Mouse (Mus musculus) spleen, postnatal 4 days (tissue): ENCODE results near the gene Casz1.

Source experiments
- DNase-seq, 2 experiments: peaks; one replicate each; pipeline ENCODE4 v3.0.0; 2022; ENCODE audit warnings: low spot score in 2 of 2

The Casz1 gene

DNA sequence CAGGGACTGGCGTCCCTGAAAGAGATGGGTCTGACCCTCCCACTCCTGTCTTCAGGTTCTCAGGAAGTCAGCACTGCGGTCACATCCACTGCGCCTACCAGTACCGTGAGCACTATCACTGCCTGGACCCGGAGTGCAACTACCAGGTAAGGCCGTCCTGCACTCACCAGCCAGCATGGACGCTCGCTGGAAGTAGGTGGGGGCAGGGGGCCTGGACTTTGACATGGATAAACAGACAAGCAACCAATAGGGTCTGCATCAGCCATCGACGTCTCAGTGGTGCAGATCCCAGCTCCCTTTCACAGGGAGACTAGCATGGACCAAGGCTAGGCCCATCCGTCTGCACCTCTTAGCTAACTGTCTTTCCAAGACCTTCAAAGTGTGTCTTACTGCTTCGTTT, 131.9 kb downstream of the Casz1 start:
- DNase-seq, result no peak

DNA sequence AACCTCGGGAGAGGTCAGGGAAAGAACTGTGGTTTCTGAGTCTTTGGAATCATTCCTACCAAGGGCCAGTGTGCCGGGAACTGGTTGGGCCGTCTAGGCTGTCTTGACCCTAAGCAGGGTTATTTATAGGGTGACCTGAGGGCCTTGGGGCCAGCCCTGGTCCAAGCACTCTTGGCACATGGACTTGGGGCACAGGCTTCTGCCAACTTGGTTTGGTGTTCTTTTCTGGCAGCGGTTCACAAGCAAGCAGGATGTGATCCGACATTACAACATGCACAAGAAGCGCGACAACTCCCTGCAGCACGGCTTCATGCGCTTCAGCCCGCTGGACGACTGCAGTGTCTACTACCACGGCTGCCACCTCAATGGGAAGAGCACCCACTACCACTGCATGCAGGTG, 132.5 kb downstream of the Casz1 start:
- no peak for DNase-seq

DNA sequence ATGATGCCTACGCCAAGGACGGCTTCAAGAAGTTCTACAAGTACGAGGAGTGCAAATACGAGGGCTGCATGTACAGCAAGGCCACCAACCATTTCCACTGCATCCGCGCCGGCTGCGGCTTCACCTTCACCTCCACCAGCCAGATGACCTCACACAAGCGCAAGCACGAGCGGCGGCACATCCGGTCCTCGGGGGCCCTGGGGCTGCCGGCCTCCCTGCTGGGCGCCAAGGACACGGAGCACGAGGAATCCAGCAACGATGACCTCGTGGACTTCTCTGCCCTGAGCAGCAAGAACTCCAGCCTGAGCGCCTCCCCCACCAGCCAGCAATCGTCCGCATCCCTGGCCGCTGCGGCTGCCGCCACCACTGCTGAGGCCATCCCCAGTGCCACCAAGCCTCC, 134.3 kb downstream of the Casz1 start:
- DNase-seq, result no peak

DNA sequence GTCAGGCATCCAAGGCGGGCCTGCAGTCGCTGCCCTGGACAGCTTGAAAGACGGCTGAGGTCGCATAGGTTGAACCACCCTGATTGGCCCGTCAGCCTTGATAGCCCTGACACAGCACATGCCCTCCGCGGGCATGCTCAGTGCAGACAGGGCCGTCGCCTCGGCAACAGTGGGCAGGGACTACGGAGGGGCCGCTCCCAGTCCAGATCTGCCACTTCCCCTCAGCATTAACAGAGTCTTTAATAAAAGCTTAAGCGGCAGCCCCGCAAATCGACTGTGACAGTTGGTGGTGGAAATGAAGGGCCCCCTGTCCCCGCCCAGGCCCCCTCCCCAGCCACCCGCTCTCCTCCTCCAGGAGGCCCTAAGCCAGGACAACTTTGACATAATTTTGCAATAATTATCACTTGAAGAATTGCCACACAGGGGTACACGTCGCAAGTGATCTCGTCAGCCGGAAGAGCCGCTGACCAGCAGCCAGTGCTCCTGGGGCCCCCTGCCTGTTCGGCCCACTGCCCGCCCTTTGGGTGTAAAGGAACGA, 136.5 kb downstream of the Casz1 start:
- peak; percentile 69 to 83 for DNase-seq

DNA sequence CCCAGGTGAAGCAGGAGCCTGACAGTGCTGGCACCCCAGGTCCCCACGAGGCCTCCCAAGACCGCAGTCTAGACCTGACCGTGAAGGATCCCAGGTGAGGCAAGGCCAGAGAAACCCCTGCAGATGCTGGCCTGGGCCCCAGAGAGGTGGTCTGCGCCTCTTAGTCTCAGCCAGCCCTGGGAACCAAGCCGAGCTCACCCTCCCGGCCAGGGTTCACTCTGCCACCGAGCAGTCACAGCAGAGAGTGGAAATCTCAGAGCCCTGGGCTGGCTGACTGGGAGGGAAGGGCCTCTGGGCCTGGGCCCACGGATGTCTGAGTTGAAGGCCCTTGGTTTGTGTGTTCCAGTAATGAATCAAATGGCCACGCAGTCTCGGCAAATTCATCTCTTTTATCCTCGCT, 137.1 kb downstream of the Casz1 start:
- no peak for DNase-seq

DNA sequence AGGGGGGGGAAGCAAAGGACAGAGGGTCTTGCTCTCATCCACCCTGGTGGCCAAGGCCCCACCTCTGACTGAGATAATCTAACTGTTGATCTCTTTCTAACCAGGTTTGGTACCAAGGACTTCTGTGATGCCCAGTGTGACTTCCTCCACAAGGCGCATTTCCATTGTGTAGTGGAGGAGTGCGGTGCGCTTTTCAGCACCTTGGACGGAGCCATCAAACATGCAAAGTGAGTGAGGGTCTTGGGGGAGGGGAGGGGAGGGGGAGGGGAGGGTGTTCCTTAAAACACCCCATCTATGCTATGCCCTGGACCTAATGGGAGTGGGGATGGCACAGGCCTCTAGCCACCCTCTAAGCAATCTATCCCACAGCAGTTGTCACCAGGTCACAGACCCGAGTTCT, 138.9 kb downstream of the Casz1 start:
- no peak for DNase-seq

DNA sequence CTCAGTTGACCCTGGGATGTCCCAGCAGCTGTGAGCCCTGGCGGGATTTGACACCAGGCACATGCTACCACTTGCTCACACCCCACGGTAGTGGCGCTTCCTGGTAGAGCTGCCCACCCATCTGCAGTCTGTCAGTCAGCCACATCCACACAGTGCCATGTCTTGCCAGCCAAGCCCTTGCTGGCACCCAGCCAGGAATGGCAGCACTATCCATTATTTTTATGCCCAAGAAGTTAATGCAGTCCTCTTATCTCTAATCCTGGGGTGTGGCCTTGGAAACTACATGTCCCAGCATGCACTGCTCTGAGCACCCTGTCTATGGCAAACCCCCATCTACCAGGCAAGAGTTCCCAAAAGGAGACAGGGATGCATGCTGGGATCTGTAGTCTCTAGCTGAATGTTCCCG, 141.2 kb downstream of the Casz1 start:
- no peak for DNase-seq

DNA sequence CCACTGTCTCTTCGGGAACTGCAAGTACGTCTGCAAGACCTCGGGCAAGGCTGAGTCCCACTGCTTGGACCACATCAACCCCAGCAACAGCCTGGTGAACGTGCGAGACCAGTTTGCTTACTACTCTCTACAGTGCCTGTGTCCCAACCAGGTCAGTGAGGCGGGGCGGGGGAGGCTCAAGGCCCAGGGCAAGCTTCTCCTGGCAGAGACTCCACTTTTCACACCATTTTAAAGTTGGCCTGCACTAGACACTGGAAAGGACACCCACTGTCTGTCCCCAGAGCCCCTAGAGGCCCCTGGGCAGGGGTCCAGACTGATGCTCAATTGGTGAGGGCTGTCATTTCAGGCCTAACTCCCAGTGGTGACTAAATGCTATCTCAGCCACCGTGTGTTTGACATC, 141.8 kb downstream of the Casz1 start:
- no peak for DNase-seq

DNA sequence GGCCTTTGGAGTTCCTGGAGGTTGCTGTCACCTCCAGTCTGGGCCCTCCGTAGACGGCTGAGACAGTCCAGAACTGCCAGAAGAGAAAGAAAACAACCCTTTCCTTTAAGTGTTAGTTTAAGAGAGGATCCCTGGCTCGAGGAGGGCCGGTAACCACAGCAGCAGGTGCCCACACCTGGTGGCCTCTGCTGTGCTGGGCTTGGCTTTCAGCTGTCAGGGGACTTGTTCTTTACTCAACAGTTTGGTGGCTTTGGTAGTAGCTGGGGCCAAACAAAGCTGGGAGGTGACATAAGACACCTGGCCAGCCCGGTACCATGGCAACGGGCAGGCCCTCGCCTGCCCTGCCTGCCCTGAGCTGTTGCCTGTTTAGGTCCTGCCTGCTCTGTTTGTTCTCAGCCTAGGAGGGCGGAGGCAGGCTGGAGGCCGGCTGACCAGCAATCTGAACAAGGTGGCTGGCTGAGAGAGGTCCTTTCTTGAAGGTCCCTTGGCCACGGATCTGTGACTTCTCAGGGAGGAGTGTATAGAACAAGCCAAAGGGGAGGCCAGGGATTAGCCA, 143.7 kb downstream of the Casz1 start:
- DNase-seq, result no peak

DNA sequence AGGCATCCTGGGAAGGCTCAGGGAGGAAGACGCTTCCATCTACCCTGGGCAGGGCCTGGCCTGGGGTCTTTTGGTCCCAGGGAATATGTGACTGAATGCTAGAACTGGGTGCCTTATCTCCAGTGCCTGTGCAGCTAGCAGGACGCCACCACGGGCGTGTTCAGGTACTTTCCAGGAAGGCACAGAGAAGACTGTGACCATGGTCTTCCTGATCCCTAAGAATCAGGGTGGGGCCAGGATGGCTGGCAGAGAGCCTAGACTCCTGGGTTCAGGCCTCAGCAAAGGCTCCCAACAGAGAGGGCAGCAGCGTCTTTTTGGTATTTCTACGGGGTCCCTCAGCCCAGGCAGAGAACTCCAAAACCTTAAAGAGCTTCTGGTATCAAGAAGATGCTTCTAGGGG, 146.3 kb downstream of the Casz1 start:
- no peak for DNase-seq

DNA sequence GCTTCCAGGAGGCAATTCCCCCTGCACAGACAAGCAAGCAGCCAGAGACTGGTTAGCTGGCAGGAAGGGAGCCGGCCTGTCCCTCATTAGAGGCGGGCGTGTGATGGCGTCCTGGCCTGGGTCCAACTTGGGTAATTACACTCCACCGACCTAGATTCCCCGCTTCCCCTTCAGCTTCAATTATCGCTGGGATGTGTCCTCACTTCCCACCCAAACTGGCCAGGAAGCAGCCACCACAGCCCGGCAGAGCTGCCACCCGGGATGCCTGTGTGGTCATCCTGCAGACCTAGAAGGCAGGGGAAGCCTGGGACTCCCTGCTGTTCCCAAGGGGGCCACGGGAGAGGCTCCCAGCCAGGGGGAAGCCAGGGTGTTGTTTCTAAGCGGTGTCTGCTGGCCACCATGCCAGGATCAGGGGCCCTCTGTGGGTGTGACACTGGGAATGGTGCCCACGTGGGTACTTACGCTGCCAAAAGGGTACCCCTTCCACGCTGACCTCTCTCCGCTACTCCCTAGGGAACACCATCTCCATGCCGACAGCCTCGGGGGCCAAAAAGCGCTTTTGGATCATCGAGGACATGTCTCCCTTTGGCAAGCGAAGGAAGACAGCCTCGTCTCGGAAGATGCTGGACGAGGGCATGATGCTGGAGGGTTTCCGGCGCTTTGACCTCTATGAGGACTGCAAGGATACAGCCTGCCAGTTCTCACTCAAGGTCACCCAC, 146.9 kb downstream of the Casz1 start:
- DNase-seq, result no peak

DNA sequence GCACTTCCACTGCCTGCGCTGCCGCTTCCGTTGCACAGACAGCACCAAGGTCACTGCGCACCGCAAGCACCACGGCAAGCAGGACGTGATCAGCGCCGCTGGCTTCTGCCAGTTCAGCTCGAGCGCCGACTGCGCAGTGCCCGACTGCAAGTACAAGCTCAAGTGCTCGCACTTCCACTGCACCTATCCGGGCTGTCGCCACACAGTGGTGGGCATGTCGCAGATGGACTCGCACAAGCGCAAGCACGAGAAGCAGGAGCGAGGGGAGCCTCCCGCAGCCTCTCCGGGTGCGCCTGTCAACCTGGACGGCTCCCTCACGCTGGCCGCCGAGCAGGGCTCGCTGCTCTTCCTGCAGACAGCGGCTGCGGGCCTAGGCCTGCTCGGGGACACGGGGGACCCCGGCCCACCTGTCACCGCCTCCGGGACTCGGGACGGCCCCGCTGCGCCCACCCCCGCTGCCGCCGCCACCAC, 147.6 kb downstream of the Casz1 start:
- no peak for DNase-seq

DNA sequence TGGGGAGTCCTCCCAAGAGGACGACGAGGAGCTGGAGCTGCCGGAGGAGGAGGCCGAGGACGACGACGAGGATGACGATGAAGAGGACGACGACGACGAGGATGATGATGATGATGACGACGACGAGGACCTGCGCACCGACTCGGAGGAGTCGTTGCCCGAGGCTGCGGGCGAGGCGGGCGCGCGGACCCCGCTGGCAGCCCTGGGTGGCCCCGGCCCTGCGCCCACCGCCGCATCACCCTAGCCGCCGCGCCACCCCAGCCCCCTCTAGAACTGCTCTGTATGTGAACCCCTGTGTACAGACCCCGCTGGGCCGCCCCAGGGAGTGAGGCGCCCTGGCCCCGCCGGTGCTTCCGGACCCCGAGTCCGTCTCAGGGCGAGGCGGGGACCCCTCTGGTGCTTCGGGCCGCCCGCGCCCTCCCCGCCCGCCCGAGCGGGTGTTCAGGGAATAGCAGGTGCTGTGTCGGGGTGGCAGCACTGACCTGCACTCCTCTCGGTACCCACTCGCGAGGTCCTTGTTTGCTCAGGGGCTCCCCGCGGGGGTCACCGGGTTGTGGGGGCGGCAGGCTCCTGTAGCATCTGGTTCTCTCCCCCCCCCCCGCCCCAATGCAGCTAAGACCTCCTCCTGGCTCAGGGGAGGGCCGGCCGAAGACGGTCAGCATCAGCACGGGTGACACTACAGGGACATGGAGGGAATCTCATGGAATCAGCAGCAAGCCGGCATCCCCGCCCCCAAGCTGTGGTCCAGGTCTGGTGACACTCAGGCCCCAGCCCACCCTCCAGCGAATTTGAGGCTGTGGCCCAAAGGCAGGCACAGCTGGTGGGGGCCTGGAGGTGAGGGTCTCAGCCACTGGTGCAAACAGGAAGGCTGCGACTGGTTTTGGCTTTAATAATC, 148.3 kb downstream of the Casz1 start:
- no peak for DNase-seq

DNA sequence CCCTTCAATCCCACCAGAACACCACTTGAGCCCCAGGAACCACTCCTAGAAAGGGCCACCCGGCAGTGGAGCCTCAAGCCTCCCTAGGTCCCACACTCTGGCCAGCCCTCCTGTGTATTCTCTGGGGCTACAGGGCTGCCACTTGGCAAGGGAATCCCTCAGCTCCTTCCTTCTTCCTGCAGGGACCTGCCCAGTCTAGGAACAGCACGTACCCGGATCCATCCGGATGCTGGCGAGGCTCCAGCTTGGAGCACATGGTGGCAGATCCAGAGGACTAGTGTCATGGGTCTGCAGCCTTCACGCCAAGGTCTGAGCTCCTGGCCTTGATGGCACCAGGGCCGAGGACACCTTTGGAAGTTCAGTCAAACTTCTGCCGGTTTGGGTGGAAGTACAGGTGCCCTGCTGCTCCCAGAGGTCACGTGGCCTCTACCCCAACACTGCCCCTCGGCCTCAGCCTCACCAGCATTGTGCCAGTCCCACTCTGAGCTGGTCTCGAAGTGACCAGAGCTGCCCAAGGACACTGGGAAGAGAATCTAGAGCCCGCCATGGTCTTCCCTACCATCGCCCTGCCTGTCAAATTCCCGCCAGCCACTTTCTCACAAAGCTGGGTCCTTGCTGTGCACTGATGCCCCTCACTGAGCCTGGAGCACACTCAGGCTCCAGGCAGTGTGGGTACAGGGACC, 151.0 kb downstream of the Casz1 start:
- DNase-seq, result no peak

DNA sequence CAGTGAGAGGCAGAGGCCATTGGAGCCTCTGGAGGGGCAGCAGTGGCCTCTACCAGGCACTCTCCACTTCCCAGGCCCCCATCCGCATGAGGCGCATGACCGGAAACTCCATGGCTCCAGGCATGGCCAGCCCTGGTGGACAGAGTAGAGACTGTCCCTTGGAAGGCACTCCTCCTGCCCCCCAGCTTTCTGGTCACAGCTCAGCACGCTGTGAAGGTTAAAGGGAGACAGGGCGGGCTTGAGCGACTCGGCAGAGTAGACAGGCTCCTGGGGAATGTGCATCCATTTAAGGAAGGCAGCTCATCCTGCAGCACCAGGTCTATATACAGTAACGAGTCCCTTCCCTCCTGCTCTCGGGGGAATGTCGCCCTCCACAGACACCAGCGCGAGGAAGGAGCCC, 155.8 kb downstream of the Casz1 start:
- no peak for DNase-seq

DNA sequence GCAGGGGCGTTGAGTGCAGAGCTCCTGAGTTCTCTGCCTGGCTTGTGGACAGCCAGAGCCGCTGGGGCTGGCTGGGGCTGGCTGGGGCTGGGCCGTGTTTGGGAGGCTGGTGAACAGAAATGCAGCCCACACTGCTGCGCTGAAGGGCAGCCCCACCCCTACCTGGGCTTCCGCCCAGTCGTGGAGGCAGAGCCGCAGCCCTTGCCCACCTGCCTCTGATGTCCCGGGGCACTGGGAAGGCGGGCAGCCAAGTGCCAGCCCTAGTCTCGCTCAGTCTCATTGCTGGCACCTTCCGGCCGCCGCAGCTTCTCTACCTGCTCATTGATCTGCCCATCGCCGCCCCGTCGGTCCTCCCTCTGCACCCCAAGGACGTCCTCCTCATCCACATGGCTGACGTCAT, 156.9 kb downstream of the Casz1 start:
- DNase-seq, result no peak

DNA sequence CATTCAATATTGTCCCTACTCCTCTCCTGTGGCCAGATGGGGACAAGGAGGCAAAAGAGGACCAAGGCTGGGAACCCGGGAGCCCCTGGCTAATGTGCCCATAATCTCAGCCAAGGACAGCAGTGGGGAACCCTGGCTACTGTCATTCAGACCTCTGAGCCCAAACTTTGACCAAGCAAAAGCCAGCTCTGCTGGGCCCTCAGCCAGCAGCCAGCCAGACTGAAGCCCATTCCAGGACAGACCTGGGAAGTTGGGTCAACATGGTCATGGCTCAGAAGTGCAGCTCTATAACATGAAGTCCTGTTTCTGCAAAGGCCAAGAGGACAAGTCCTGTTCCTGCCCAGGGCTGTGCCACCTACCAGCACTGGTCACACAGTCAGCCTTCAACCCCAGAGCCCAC, 157.9 kb downstream of the Casz1 start:
- no peak for DNase-seq

DNA sequence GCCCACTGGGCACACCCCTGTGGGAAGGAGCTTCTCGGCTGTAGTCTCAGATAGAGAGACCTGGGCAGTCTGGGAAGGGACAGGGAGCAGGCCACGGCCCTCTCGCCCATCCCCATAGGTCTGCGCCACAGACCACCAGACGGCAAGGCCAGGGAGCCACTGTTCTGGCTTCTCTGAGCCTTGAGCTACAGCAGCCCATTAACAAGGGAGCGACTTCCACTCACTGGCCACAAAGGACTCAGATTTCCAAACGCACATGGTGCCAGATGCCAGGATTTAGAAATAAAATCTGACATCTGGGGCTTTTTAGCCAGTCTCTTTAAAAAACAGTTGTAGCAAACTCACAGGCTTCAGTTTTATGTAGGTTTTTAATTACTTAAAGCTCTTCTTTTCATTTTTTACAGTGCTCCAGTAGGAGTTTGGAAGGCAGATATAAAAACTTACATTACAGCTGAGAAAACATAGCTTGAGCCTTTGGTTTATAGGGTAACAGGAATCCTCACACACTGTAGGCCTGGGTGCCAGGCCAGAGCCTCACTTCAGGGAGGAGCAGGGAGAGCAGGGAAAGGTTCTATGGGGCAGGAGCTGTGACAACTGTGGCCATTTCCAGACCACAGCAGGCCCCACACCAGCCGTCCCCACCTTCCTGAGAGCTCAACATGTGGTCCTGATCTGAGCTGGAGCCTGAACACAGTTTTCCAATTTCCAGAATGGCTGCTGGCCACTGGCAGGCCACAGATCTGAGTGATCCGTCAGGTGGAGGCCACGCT, 160.5 kb downstream of the Casz1 start:
- no peak for DNase-seq

DNA sequence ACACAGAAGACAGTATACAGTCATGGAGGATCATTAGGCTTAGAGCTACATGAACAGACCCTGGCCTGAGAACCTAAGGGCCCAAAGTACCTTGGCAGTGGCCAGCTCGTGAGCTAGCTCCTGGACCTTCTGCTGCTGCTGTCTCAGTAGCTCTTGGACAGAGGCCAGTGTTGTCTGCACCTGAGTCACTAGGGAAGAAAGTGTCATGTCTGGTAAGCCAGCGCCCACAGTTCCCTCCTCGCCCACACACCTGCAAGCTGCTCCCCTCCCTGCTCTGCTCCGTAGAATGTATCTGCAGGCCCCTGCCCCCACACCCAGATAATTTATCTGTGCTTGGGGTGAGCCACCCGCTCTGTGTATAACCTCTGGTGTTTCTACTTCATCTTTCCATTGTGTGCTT, 161.9 kb downstream of the Casz1 start:
- no peak for DNase-seq

DNA sequence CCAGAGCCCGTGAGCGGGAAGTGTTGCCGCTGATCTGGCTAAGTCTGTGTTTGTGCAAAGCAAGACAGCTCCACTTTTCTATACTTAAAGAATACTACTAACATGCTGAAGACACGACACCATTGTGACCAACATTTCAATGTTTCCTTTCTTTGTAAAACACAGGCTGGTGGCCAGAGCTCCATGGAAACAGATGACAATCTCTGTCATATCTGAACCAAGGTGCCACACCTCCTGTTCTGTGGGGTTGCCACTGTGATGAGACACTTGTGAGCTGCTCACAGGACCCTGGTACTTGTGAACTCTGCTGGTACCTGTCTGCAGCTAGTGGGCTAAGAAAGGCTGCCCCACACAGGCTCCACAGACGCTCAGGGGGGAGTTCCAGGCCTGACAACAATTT, 164.6 kb downstream of the Casz1 start:
- DNase-seq, result no peak

DNA sequence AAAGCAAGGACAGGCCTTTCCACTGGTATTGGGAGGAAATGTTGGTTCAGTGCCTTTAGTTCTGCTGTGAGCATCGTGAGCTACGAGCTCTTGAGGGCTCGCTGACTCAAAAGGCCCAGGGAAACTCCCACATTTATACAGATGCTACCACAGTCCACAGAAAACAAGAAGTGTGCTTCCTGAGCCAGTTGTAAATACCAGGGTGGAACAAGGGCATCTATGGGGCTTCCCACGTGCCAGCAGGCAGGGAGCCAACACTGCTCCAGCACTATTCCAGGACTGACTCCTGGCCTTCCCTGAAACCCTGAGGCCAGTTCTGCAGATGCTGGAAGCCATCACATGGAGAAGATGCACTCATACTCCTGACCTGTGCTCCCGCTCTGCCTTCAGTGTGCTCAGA, 165.4 kb downstream of the Casz1 start:
- no peak for DNase-seq
